Mouse (Mus musculus) gastrocnemius, postnatal 36 days (tissue): ENCODE results near the gene Lmtk3. TPM values are rescaled to one million over a fixed set of nuclear protein-coding genes. Genes with fewer than 3 reads are reported as not detected.

Source experiments
- DNase-seq, 2 experiments: peaks; one replicate each; pipeline ENCODE4 v3.0.0; 2022
- intact Hi-C: fragments of 180-260 bp; cut with DNase I; formaldehyde crosslinking; loops from one replicate; pipeline ENCODE4 v1.15.1; 2025
- total RNA-seq, 2 experiments: library from RNA; stranded (reverse); gene quantifications; 2 replicates each; pipeline ENCODE4 v1.2.3; 2021

The Lmtk3 gene
- total RNA-seq, 2 experiments from 2014 or later = not detected

- intact Hi-C loops = no loop called here
- no peak for DNase-seq
Observed at GRCm38 (mm10) chr7:45842950-45843744, 59.6 kb downstream of the Lmtk3 start.

GRCm38 (mm10) chr7:45848447-45849027 is 65.0 kb downstream of the Lmtk3 start:
- DNase-seq = no peak

GRCm38 (mm10) chr7:45850661-45851060 is 67.1 kb downstream of the Lmtk3 start:
- intact Hi-C loops = no loop called here
- DNase-seq = no peak

More at GRCm38 (mm10) chr7:45848447-45849027, 65.0 kb downstream of the Lmtk3 start:
- intact Hi-C loops = no loop called here

GRCm38 (mm10) chr7:45853089-45853488 is 69.6 kb downstream of the Lmtk3 start:
- no peak for DNase-seq
- intact Hi-C loops = no loop called here

Other genes with a start within 250 kb of the Lmtk3 start
- gene Hsd17b14, start 228.8 kb upstream of the Lmtk3 start, total RNA-seq = 1 to 10 TPM; 1.9 to 2.8 TPM
- gene Bcat2, start 213.6 kb upstream of the Lmtk3 start, total RNA-seq = 10 to 100 TPM; 55.7 to 86.8 TPM
- not detected for gene Fgf21, start 168.2 kb upstream of the Lmtk3 start, total RNA-seq
- gene Fut1, start 166.4 kb upstream of the Lmtk3 start, total RNA-seq = not detected
- not detected for gene Izumo1, start 161.9 kb upstream of the Lmtk3 start, total RNA-seq
- gene Rasip1, start 156.2 kb upstream of the Lmtk3 start, total RNA-seq = 1 to 10 TPM; 6.9 to 7.0 TPM
- gene Mamstr, start 143.8 kb upstream of the Lmtk3 start, total RNA-seq = 10 to 100 TPM; 45.7 to 49.7 TPM
- gene Fut2, start 117.3 kb upstream of the Lmtk3 start, total RNA-seq = 1 to 10 TPM in 1 of 2 experiments, under 1 TPM in 1; 0.51 to 1.2 TPM
- under 1 TPM; 0.52 to 0.69 TPM for gene Ntn5, start 99.7 kb upstream of the Lmtk3 start, total RNA-seq
- gene Sec1, start 89.3 kb upstream of the Lmtk3 start, total RNA-seq = under 1 TPM; 0.12 to 0.26 TPM
- gene Car11, start 83.9 kb upstream of the Lmtk3 start, total RNA-seq = 1 to 10 TPM; 7.7 to 9.5 TPM
- gene Dbp, start 78.7 kb upstream of the Lmtk3 start, total RNA-seq = 100 to 1,000 TPM in 1 of 2 experiments, 10 to 100 TPM in 1; 52.8 to 118 TPM
- 100 to 1,000 TPM; 396 to 453 TPM for gene Rpl18, start 68.3 kb upstream of the Lmtk3 start, total RNA-seq
- gene Sphk2, start 65.7 kb upstream of the Lmtk3 start, total RNA-seq = 10 to 100 TPM; 12.2 to 12.7 TPM
- gene Fam83e, start 62.5 kb upstream of the Lmtk3 start, total RNA-seq = under 1 TPM in 1 of 2 experiments, not detected in 1; 0.10 TPM
- not detected for gene Spaca4, start 57.9 kb upstream of the Lmtk3 start, total RNA-seq
- not detected for gene Sult2b1, start 931 bp downstream of the Lmtk3 start, total RNA-seq
- gene Cyth2, start 30.8 kb downstream of the Lmtk3 start, total RNA-seq = 10 to 100 TPM; 32.6 to 33.4 TPM
- gene Kcnj14, start 41.0 kb downstream of the Lmtk3 start, total RNA-seq = under 1 TPM; 0.15 to 0.27 TPM
- gene Grwd1, start 47.2 kb downstream of the Lmtk3 start, total RNA-seq = 10 to 100 TPM; 11.8 to 14.5 TPM
- gene Kdelr1, start 89.0 kb downstream of the Lmtk3 start, total RNA-seq = 10 to 100 TPM; 52.8 to 56.7 TPM
- gene Grin2d, start 94.6 kb downstream of the Lmtk3 start, total RNA-seq = under 1 TPM; 0.22 to 0.23 TPM
- gene Syngr4, start 113.0 kb downstream of the Lmtk3 start, total RNA-seq = not detected
- 10 to 100 TPM; 54.4 to 59.5 TPM for gene Tmem143, start 113.2 kb downstream of the Lmtk3 start, total RNA-seq
- gene Emp3, start 137.7 kb downstream of the Lmtk3 start, total RNA-seq = 10 to 100 TPM; 10.9 to 11.2 TPM
- under 1 TPM; 0.28 to 0.42 TPM for gene Ccdc114, start 140.3 kb downstream of the Lmtk3 start, total RNA-seq
- not detected for gene Abcc6, start 246.6 kb downstream of the Lmtk3 start, total RNA-seq
- 10 to 100 TPM; 54.5 to 66.7 TPM for gene Nomo1, start 250.0 kb downstream of the Lmtk3 start, total RNA-seq